Mouse (Mus musculus) megakaryocyte, adult 5-6 weeks (primary cell): ENCODE measurements around the gene 2900026A02Rik. TPM values are rescaled to one million over a fixed set of nuclear protein-coding genes. Genes with fewer than 3 reads are reported as not detected.

Source experiments
- ATAC-seq: 2 replicates; pipeline ENCODE4 v1.8.0; 2016; ENCODE audit warnings: mild to moderate bottlenecking, inconsistent platforms; ENCODE audit not compliant: poor library complexity, severe bottlenecking
- total RNA-seq, 2 experiments: library from RNA; stranded (forward) in 1 of 2; stranded (reverse) in 1 of 2; fragments of 153-499, 151-499 nt in 1 of 2; fragments of 221-1000, 200-1000 nt in 1 of 2; gene quantifications; 2 replicates each; pipeline versions ENCODE4 v1.2.3 to v1.2.4; 2015 to 2017

2900026A02Rik gene
- 0.11 and 0.30 TPM in 2 replicates for total RNA-seq (2015)
- total RNA-seq (2017), result 0.29 and 0.45 TPM in 2 replicates

DNA sequence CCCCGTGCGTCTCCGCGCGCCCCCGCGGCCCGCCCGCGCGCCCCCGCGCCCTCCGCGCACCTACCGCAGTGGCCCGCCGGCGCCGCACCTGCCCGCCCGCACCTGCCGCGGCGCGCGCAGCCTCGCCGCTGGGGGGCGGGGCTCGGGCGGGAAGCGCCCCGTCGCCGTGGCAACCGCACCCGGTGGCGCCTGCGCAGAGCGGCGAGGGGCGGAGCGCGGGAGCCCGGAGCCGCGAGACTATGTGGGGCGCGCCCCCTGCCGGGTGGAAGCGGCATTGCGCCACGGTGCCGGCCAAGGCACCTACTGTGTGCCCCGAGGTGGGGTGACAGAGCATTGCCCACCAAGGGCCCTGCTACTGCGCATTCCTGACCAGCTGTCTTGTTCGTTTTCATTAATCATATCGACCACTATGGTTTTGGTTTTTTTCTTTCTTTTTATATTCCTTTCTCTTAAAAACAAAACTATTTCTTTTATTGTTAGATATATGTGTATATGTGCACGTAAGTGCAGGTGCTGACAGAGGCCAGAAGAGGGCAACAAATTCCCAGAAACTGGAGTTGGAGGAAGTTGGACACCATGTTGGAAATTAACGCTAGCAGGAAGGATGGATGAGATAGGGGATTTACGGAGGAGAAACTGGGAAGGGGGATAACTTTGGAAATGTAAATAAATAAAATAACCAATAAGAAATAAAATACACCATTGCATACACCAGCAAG, at the start of gene 2900026A02Rik:
Gene 2900026A02Rik, minus strand, starts transcription at position 90 of the 719 bp plus-strand sequence.
- ATAC-seq, result peak; percentile 41; the same call in 1 of the 2 replicates

DNA sequence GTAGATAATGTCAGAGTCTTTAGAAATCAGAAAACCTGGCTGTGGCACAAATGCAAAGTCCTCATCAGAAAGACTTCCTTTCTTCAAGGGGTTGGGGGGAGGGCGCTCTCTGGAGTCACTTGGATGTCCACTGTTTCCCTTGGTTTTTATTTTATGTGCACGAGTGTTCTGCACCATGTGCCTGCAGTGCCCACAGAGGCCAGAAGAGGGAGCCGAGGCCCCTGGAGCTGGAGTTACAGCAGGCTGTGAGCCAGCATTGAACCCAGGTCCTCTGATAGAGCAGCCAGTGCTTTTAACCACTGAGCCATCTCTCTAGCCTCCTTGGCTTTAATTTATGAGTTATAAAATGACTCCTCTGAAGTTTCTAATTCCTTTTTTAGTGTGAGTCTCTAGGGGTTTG, 49.0 kb upstream of the 2900026A02Rik start:
- no peak for ATAC-seq

DNA sequence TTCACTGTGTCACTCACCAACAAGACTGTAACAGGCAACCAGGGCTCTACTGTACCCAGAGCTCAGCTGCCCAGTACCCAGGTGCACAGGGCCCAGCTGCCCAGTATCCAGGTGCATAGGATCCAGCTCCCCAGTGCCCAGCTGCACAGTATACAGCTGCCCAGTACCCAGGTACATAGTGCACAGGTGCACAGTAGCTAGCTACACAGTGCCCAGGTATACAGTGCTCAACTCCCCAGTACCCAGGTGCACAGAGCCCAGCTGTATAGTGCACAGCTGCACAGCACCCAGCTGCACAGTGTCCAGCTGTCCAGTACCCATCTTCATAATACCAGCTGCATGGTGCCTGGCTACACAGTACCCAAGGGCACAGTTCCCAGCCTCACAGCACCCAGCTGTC, 47.2 kb upstream of the 2900026A02Rik start:
- no peak for ATAC-seq

DNA sequence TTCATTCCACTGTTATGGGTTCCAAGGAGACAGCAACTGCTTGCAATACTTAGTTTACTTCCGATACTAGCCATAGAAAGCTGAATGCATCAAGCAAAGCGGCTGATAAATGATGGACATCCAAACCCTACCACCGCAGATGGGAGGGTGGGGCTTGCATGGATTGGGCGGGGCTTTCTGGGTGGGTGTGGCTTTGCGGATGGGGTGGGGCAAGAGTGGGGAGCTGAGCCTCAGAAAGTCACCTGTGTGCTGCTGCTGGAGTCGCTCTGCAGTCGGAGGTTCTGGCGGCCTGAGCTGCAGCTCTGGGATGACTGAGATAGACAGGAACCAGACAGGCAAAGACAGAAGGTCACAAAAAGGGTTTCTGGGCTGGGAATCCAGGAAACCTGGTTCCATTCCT, 44.6 kb upstream of the 2900026A02Rik start:
- ATAC-seq, result no peak

DNA sequence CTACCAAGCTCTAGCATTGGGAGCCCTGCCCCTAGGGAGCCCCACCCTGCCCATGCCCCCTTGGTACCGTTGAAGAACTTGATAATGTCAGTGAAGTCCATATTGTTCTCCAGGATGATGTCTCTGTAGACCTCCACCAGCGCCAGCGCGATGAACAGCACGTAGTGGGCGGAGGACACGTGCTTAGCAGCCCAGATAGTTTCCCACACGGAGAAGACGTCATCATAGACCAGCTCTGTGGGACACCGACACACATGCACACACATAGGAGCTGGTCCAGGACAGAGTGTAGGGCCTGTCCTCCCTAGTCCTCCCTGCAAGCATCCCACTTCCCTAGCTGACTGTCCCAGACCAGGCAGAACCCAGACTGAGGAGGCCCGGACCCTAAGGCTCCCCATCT, 29.8 kb upstream of the 2900026A02Rik start:
- ATAC-seq, result no peak

DNA sequence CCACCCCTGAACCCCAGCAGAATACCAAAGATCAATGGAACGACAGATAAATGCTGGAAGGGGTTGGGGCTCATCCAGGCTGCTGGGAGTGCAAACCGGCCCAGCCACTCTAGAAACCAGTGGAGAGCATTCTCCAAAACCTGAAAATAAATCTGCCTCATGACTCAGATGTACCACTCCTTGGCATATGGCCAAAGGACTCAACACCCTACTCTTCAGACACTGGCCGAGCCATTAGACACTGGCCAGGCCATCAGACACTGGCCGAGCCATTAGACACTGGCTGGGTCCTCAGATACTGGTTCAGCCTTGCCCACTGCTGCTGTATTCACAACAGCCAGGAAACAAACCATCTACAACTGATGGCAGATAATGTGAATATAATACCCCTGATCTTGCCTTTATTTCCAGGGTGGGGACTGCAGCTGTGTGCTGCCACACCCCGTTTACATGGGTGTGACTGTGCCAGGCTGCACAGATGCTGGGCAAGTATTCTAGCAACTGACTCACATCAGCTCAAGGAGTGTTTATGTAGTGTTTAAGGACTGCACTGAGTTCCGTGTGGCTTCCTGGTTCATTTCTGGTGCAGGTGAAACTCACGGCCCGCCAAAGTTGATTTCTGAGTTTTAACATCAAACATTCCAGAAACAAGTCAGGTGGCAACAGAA, 28.4 kb upstream of the 2900026A02Rik start:
- no peak for ATAC-seq

DNA sequence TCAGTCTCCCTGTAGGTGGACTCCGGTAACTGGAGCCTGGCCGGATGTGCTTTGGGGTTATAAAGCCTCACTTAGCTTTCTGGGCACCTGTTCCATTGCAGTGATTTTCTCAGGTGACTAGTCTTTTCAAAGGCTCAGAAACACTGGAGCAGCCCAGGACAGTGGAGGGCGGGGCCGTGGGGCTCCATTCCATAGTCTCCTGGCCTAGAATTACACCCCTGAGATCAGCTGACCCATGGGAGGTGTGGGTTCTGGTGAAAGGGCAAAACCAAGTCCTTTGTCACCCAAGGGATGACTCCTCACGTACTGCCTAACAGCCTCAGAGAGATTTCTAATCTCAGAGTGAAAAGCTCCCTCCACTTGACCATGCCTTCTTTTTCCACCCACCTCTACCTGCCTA, 9.2 kb upstream of the 2900026A02Rik start:
- ATAC-seq, result no peak

DNA sequence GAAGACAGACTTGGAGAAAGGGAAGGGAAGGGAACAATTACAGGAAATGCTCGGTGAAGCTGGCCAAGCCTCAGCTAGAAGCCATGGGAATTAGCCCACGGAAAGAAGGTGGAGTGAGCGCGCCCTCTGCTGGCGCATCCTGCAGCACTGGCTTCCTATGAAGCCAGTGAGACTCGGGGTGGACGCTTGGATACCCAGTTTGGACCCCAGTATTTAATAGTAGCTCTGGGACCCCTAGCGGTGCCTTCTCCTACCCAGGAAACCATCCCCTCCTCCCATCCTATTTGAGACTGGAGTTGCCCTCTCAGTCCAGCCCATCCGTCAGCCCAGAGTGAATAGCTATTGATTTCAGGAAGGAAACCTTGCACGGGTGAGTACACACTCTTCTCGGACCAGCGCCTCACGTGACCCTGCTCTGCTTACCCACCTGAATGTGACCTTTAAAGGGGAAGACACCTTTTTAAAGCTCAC, 5.6 kb upstream of the 2900026A02Rik start, which contains the start of gene Tmem211:
Gene Tmem211, plus strand, starts transcription at position 278 of the 471 bp plus-strand sequence.
- peak; percentile 75 for ATAC-seq

DNA sequence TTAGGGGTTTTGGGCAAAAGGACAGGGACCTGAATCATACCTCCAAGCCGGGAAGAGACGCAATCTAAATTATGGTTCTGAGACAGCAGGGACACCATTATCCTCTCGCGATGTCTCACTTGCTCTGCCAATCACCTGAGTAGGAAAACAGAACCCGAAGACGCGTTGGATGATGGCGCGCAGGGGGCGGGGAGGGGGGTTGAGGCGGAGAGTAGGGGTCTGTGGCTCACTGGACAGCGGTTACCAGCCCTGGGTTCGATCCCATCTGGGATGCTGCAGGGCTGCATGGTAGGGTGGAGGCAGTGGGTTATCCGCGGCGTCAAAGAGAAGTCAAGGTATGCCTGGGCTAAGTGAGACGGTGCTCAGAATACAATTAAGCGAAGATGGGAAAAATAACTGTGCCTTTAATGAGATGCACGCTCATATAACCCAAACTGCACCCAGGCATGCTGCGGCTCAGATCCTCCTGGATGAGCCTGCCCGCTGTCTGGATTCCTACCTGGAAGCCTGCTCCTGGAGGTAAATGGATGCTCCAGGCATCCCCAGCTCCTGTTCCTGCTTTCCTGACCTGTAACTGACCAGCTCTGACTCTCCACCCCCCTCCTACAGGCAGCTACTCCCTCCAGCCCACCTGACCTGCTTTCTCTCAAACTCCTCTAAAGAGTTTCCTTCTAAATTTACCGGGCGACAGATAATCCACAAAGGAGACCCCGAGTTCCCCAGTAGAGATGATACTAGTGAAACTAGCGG, 4.8 kb upstream of the 2900026A02Rik start:
- no peak for ATAC-seq

DNA sequence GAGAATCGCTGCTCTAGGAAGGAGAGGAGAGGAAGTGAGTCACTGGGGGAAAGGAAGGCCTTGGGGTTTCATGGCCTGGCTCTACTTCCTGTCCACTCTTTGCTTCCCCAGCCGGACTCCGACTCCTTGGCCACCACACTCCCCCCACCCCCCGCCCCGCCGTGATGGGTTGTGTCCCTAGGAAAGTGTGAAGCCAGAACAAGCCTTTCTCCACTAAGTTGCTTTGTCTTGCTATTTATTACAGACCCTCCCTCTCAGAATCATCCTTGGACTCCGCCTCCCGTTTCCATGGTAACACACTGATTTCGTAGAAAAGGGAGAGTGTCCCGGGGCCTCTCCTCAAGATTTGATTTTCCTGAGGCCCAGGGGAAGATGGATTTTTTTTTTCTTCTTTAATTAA, 4.2 kb upstream of the 2900026A02Rik start:
- ATAC-seq, result peak; percentile 43; the same call in 1 of the 2 replicates

DNA sequence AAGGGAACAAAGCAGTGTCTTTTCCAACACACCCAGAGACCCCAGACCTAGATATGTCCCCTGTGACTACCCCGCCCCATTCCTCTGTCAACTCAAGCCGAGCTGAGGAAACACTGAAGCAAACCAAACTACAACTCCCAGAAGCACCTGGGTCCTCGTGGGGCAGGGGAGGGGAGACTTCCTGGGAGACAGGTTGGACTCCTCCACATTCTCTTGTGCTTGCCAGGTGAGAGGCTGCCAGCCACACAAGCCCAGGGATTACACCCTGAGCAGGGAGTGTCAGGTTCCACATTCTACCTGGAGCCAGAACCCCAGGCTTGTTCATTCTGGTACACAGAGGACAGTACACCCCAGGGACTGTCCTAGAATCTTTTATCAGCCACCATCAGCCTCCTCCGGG, 2.9 kb upstream of the 2900026A02Rik start:
- ATAC-seq, result no peak

DNA sequence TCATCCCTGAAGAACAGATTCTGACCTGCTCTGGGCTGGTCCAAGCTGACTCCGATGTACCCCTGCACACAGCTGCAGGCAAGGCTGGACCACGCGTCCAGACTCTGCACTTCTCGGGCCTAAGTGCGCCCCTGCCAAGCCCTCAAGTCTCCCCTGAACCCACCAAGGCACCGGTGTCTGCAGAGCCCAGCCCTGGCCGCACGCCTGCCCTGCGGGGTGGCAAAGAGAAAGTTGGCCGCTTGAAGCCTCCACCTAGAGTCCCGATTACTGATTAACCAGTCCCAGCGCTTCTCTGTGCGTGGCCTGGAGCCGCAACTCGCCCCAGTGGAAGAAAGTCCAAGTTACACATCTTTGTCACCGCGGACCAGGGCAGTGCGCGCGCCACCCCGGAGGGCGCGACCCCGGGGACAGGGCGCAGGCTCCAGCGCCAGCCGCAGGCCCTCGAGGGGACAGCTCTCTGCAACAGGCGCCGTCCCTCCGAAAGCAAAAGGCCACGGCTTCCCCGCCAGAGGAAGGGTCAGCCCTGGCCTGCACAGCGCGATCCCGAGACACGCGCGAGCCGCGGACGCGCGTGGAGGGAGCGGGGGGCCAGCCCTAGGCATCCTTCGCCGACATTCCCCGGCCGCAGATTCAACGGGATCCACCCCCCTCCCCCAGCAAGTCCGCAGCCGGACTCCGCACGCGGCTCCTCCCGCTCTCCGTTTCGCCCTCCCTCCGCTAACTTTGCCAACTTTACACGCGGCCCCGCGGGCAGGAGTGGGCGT, 471 bp downstream of the 2900026A02Rik start:
- ATAC-seq, result no peak

DNA sequence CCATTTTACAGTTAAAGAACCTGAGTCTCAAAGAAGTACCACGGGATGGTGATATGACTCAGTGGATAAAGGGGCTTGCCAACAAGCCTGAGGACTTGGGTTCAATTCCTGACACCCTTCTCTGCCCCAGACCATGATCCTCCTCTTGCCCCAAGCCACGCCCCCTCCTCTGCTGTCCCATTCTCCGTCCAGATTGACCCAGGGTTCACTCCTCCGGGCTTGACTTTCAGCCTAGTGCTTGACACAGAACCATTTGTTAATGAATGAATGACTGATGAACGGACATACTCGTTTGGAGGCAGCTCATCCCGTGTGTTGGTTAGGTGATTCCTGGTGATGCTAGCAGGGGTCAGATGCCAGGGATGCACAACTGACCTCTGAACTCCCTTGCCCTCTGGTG, 1.2 kb downstream of the 2900026A02Rik start:
- ATAC-seq, result no peak

DNA sequence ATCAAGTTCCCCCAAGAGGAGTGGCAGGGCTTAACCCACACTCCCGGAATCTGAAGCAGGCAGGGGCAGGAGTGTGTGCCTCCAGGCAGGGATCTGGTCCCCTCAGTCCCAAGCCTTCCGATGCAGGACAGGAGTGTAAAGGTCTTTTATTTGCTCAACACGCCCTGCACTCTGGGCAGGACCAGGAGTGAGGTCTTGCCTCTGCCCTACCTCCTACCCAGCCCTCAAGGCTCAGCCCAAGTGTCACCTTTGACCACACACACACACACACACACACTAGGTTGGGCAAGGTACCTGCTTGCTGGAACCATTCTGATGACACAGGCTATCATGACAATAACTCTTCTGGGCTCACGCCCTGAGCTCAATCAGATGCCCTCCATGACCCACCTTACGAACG, 1.6 kb downstream of the 2900026A02Rik start:
- no peak for ATAC-seq

DNA sequence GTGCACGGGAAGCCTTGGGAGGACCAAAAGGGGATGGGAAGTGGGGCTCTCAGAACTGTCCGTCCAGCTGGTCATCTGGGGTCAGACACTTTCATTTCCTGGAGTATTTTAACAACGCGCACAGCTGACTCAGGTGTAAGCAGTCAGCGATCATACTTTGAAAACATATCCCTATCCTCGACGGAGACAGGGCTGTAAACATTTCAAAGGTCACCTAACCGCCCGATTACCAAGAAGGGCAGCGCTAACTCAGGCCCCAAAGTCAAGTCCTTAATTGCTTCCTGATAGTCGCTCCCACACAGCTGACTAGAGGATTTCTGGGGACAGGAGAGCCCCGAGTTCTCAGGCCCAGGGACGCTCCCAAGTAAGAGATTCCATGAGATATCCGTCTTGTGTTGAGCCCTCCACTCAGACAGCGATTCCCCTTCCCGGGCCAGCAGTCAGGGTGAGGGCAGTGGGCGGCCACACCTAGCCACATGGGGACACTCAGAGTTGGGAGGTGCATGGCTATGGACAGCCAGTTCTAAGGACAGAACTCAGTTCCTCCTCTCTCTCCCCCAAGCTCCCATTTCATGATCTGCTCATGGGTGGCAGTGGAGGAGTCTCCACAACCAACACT, 2.3 kb downstream of the 2900026A02Rik start:
- ATAC-seq, result no peak

DNA sequence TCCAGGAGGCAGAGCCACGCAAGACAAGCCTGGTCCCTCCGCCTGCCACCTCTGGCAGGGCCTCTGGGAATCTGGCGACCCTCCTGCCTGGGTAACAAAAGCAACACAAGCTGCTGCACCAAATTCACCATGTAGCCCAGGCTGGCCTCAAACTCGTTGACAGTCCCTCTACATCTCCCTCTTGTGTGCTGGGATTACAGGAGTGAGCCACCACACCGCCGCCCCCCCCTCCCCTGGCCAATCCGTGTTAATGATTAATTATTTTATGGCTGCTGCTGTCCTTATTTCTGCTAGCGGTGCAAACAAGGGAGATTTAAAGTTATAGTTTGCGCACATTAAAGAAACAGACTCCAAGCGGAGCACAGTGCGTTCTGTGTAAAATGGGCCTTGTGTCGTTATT, 4.0 kb downstream of the 2900026A02Rik start:
- no peak for ATAC-seq

DNA sequence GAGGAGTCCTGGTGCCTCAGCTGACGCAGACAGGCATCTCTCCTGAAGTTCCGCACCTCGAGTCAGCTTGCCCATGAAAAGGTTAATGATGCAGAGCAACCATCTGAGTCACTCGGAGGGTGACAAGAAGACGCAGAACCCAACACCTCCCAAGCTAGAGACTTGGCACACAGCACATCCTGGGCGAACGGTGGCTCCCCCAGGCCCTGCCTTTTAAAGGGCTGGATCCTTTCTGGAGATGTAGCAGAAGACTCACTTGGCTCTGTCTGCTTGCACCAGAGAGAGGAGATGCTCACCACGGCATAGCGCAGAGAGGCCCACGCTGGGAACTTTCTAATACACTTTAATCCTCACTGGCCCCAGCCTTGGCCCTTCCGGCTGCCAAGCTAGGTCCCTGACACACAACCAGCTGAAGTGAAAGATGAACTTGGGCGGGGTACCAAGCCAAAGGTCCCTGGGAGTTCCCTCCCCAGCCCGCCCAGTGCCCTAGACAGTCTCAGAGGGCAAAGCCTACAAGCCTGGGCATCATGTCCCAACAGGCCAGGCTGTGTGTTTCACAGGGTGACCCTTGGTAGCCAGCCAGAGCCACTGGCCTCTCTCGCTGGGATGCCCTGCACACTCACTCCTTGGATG, 4.6 kb downstream of the 2900026A02Rik start:
- ATAC-seq, result no peak

DNA sequence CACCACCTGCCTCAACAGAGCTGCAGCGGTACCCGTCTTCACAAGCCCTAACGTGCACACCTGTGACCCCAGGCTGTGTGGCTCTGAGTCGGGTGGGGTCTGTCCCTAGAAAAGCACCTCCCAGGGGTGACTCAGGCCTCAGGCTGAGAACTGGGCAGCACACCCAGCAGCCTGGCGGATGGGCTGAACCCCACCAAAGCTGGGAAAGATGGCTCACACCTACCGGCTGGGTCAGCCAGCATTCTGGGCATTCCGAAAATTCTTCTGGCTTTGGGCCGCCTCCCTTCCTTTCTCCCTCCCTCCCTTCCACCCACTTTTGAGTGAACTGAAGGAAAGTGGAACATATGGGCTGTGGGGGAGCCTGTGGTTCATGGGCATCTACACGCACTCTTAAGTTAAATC, 5.4 kb downstream of the 2900026A02Rik start:
- no peak for ATAC-seq

DNA sequence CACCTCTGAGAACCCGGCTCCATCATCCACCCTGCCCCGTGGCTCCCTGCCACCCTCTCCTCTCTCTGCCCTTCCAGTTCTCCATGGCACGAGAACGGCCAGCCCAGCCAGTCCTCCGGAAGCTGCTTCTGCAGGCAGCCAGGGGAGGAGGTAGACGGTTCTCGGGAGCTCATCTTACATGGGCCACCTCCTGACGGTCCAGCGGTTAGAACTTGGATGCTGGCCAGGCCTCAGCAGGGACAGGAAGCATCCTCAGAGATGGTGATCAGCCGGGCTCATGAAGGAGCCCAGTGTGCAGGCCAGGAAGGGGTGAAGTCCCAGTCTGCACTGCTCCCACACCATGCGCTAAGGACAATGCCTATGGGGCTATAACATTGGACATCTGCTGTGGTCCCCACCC, 6.6 kb downstream of the 2900026A02Rik start:
- ATAC-seq, result no peak

DNA sequence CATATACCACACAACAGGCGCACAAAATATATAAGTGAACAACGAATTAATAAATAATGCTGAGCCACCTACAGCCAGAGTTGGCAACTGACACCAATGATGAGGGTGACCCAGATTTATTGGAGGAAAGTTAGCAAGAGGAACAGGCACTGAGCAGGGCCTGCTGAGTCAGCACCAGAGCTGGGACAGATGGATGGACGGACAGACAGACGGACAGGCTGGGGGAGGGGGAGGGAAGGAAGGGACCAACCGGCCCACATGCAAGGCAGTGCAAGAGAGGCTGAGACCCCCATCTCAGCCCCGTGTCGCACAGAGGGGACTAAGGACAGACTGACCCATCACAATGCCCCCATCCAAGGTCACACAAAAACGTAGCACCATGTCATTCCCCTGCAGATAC, 7.0 kb downstream of the 2900026A02Rik start:
- no peak for ATAC-seq
